Comparison of ENCODE assay signal across 20 mouse cellular contexts in the genomic region with DNA sequence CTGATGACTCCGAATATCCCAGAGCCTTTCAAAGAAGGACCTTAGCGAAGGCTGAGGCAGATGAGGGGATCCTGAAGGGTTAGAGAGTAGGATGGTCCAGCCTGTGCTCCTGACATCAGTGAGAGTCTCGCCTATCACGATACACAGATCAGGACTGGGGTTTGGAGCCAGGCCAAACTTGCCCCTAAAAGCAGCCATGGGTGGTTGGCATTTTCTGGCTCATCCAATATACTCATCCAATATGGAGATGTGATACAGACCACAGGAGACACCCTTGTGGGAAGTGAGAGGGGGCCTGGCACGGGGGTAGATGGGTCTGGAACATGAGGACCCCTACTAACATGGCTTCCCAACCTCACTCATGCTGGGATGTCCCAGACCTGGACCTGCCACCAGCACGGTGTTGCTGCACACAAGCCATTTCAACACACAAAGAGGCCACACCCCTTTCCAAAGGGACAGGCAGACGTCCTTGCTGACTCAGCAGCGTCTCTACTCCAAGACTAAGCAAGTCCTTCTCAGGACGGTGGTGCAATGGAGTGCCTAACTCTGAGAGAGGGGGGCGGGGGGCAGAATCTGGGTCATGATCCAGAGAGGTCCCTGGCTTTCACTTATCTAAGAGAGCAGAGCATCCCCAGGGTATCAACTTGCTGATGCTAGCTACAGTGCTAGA. TPM values are rescaled to one million over a fixed set of nuclear protein-coding genes. Genes with fewer than 3 reads are reported as not detected.
"Had no signal": no experiment of that assay in that cellular context is flagged by ENCODE, and none has a peak within 500 bp of the region (broad histone marks: within the 10 kb centered on the region; RNA-seq: fewer than 3 reads in every experiment).

No protein-coding gene starts in this region.

- H3K36me3 ChIP-seq: liver, embryonic 13.5 days; neural tube, embryonic 15.5 days had no signal

- H3K27ac ChIP-seq: kidney, embryonic 15.5 days; left cerebral cortex, adult 2 months; liver, embryonic 13.5 days; neural tube, embryonic 12.5 days; neural tube, embryonic 15.5 days; stomach, postnatal 0 days had no signal

- H3K27me3 ChIP-seq: kidney, embryonic 15.5 days; neural tube, embryonic 12.5 days; neural tube, embryonic 15.5 days had no signal

- H3K4me3 ChIP-seq: kidney, embryonic 15.5 days; left cerebral cortex, adult 2 months; liver, embryonic 13.5 days; neural tube, embryonic 12.5 days; neural tube, embryonic 15.5 days had no signal

- H3K4me1 ChIP-seq: liver, embryonic 13.5 days had no signal

- DNase-seq: kidney, postnatal 10 days; kidney, postnatal 36 days; layer of hippocampus, postnatal 36 days; liver, embryonic 13.5 days; lung, adult 2 months; lung, postnatal 14 days; lung, postnatal 4 days; midbrain, embryonic 14.5 days; right cerebral cortex, adult 18-20 months; right cerebral cortex, postnatal 14 days; right cerebral cortex, postnatal 4 days; thymus, adult 18-20 months; thymus, postnatal 14 days; thymus, postnatal 4 days had no signal

RNA-seq across cellular contexts. Expression of a gene that starts 49.4 kb away (rescaled TPM):
- total RNA-seq: megakaryocyte-erythroid progenitor cell, adult 5-6 weeks had no signal
